ENCODE assay signal across 27 mouse cellular contexts in genomic region chr9:66894421-66894820, GRCm38 (mm10). TPM values are rescaled to one million over a fixed set of nuclear protein-coding genes. Genes with fewer than 3 reads are reported as not detected.
DNase-seq lines count a peak whose midpoint lies in the region; ATAC-seq and TF ChIP-seq lines count a peak whose summit lies in the region.
"Had no signal": no experiment of that assay in that cellular context is flagged by ENCODE, and none has a peak within 500 bp of the region (broad histone marks: within the 10 kb centered on the region; RNA-seq: fewer than 3 reads in every experiment).

No protein-coding gene starts in this region.

- no peak for DNase-seq in gastrocnemius, adult 2 months
- no peak for DNase-seq in gastrocnemius, postnatal 4 days (ENCODE audit: low spot score in 2 of 2)
- peak; percentile 60 for DNase-seq in midbrain, embryonic 11.5 days (ENCODE audit: low spot score, missing footprints)
- DNase-seq in right cerebral cortex, adult 18-20 months = no peak
- DNase-seq: adrenal gland, postnatal 10 days; cerebellum, adult 18-20 months; cerebellum, postnatal 10 days; forebrain, postnatal 0 days; kidney, adult 2 months; kidney, postnatal 36 days; lung, adult 2 months; retina, postnatal 1 day; thymus, postnatal 4 days had no signal

- no peak overlapping the region for H3K4me2 ChIP-seq in midbrain, embryonic 11.5 days
- H3K4me2 ChIP-seq in midbrain, embryonic 15.5 days = no peak overlapping the region
- peak overlapping the region; percentile 64 for H3K4me2 ChIP-seq in liver, embryonic 15.5 days
- H3K4me2 ChIP-seq: embryonic facial prominence, embryonic 13.5 days; forebrain, embryonic 12.5 days; hindbrain, embryonic 12.5 days; intestine, embryonic 15.5 days; limb, embryonic 13.5 days; midbrain, embryonic 13.5 days; neural tube, embryonic 15.5 days had no signal

- no peaks in the 10 kb centered on the region for H3K4me1 ChIP-seq in midbrain, embryonic 11.5 days (ENCODE audit: control insufficient read depth, insufficient read depth, low read length)
- no peaks in the 10 kb centered on the region for H3K4me1 ChIP-seq in midbrain, embryonic 15.5 days
- H3K4me1 ChIP-seq in liver, embryonic 15.5 days (replicated peaks) = peaks cover 72% of the 10 kb centered on the region

- ATAC-seq in midbrain, embryonic 11.5 days (ENCODE audit: low FRiP score) = no peak
- no peak for ATAC-seq in midbrain, embryonic 15.5 days (replicated peaks)
- ATAC-seq in liver, embryonic 15.5 days (ENCODE audit: insufficient read depth) = no peak
- ATAC-seq in frontal cortex, adult (ENCODE audit: low TSS enrichment) = no peak
- ATAC-seq: forebrain, postnatal 0 days; hindbrain, postnatal 0 days; intestine, embryonic 15.5 days; midbrain, embryonic 13.5 days; Patski had no signal

- TF ChIP-seq CTCF in gastrocnemius, adult 2 months (IDR thresholded peaks at IDR 0.05) = no peak

- no peaks in the 10 kb centered on the region for H3K27me3 ChIP-seq in midbrain, embryonic 11.5 days (ENCODE audit: control insufficient read depth, insufficient read depth, low read length)
- H3K27me3 ChIP-seq in midbrain, embryonic 15.5 days (replicated peaks) = no peaks in the 10 kb centered on the region
- no peaks in the 10 kb centered on the region for H3K27me3 ChIP-seq in liver, embryonic 15.5 days
- H3K27me3 ChIP-seq: embryonic facial prominence, embryonic 13.5 days; forebrain, embryonic 12.5 days; hindbrain, embryonic 12.5 days; intestine, embryonic 15.5 days; limb, embryonic 13.5 days; midbrain, embryonic 13.5 days; neural tube, embryonic 15.5 days; Patski had no signal

- peak overlapping the region; percentile 53; the same call in 1 of the 2 replicates for H3K27ac ChIP-seq in gastrocnemius, adult 2 months
- no peak overlapping the region for H3K27ac ChIP-seq in midbrain, embryonic 11.5 days (ENCODE audit: low read depth, low read length)
- no peak overlapping the region for H3K27ac ChIP-seq in midbrain, embryonic 15.5 days
- peak overlapping the region; percentile 93 for H3K27ac ChIP-seq in liver, embryonic 15.5 days (replicated peaks)
- H3K27ac ChIP-seq: embryonic facial prominence, embryonic 13.5 days; forebrain, embryonic 12.5 days; hindbrain, embryonic 12.5 days; hindbrain, postnatal 0 days; intestine, embryonic 15.5 days; layer of hippocampus, adult 2 months; limb, embryonic 13.5 days; midbrain, embryonic 13.5 days; neural tube, embryonic 15.5 days had no signal

- no peak overlapping the region for H3K4me3 ChIP-seq in gastrocnemius, adult 2 months
- H3K4me3 ChIP-seq in midbrain, embryonic 11.5 days (ENCODE audit: low read depth, low read length) = no peak overlapping the region
- H3K4me3 ChIP-seq in midbrain, embryonic 15.5 days = no peak overlapping the region
- peak overlapping the region; percentile 31; the same call in 1 of the 2 replicates for H3K4me3 ChIP-seq in liver, embryonic 15.5 days (replicated peaks)
- H3K4me3 ChIP-seq: embryonic facial prominence, embryonic 13.5 days; forebrain, embryonic 12.5 days; hindbrain, embryonic 12.5 days; intestine, embryonic 15.5 days; layer of hippocampus, adult 2 months; limb, embryonic 13.5 days; midbrain, embryonic 13.5 days; neural tube, embryonic 15.5 days had no signal

- no peaks in the 10 kb centered on the region for H3K9me3 ChIP-seq in midbrain, embryonic 11.5 days (ENCODE audit: control insufficient read depth, low read length)
- no peaks in the 10 kb centered on the region for H3K9me3 ChIP-seq in midbrain, embryonic 15.5 days
- H3K9me3 ChIP-seq in liver, embryonic 15.5 days (replicated peaks) = no peaks in the 10 kb centered on the region
- H3K9me3 ChIP-seq: embryonic facial prominence, embryonic 13.5 days; forebrain, embryonic 12.5 days; G1E; hindbrain, embryonic 12.5 days; intestine, embryonic 15.5 days; limb, embryonic 13.5 days; midbrain, embryonic 13.5 days; neural tube, embryonic 15.5 days had no signal

- intact Hi-C loops in gastrocnemius, adult 2 months (cut with DNase I) = no loop called here

- WGBS in midbrain, embryonic 11.5 days = 88% methylated on average over 1 of the region's 1 CpGs
- WGBS in midbrain, embryonic 15.5 days = 96% methylated on average over 1 of the region's 1 CpGs
- 35% methylated on average over 1 of the region's 1 CpGs for WGBS in liver, embryonic 15.5 days (ENCODE audit: insufficient replicate concordance)

- no peaks in the 10 kb centered on the region for H3K36me3 ChIP-seq in midbrain, embryonic 11.5 days (ENCODE audit: control insufficient read depth, insufficient read depth, low read length)
- H3K36me3 ChIP-seq in midbrain, embryonic 15.5 days (replicated peaks) = no peaks in the 10 kb centered on the region
- no peaks in the 10 kb centered on the region for H3K36me3 ChIP-seq in liver, embryonic 15.5 days (replicated peaks)
- H3K36me3 ChIP-seq: embryonic facial prominence, embryonic 13.5 days; forebrain, embryonic 12.5 days; hindbrain, embryonic 12.5 days; intestine, embryonic 15.5 days; limb, embryonic 13.5 days; midbrain, embryonic 13.5 days; neural tube, embryonic 15.5 days had no signal

- no peak overlapping the region for H3K9ac ChIP-seq in midbrain, embryonic 11.5 days (ENCODE audit: low read length)
- no peak overlapping the region for H3K9ac ChIP-seq in midbrain, embryonic 15.5 days
- no peak overlapping the region for H3K9ac ChIP-seq in liver, embryonic 15.5 days
- H3K9ac ChIP-seq: embryonic facial prominence, embryonic 13.5 days; forebrain, embryonic 12.5 days; forebrain, postnatal 0 days; hindbrain, embryonic 12.5 days; intestine, embryonic 15.5 days; limb, embryonic 13.5 days; midbrain, embryonic 13.5 days; neural tube, embryonic 15.5 days had no signal

RNA-seq across cellular contexts. Expression of gene Rab8b, which starts 25.1 kb away (rescaled TPM):
- 1 to 10 TPM; 5.9 to 9.7 TPM for total RNA-seq in gastrocnemius, adult 2 months (2021)
- 10 to 100 TPM; 20.3 to 20.6 TPM for total RNA-seq in gastrocnemius, postnatal 4 days (2021)
- 29.5 and 37.1 TPM in 2 replicates for polyA plus RNA-seq in midbrain, embryonic 11.5 days (2014; fragmentation: Nextera tagmentation; extraction: Ambion mirVana)
- polyA plus RNA-seq in midbrain, embryonic 15.5 days (2015; fragmentation: Nextera tagmentation; extraction: Ambion mirVana) = 28.5 and 29.0 TPM in 2 replicates
- polyA plus RNA-seq in liver, embryonic 15.5 days (2015; fragmentation: Nextera tagmentation; extraction: Ambion mirVana) = 28.9 and 29.2 TPM in 2 replicates

RNA-seq across cellular contexts. Expression of gene Rps27l, which starts 51.5 kb away (rescaled TPM):
- 100 to 1,000 TPM; 191 to 213 TPM for total RNA-seq in gastrocnemius, adult 2 months (2021)
- total RNA-seq in gastrocnemius, postnatal 4 days (2021) = 100 to 1,000 TPM; 185 to 210 TPM
- 612 and 702 TPM in 2 replicates for polyA plus RNA-seq in midbrain, embryonic 11.5 days (2014; fragmentation: Nextera tagmentation; extraction: Ambion mirVana)
- 179 and 197 TPM in 2 replicates for polyA plus RNA-seq in midbrain, embryonic 15.5 days (2015; fragmentation: Nextera tagmentation; extraction: Ambion mirVana)
- polyA plus RNA-seq in liver, embryonic 15.5 days (2015; fragmentation: Nextera tagmentation; extraction: Ambion mirVana) = 368 and 453 TPM in 2 replicates

RNA-seq across cellular contexts. Expression of gene Aph1c, which starts 59.9 kb away (rescaled TPM):
- under 1 TPM; 0.31 to 0.51 TPM for total RNA-seq in gastrocnemius, adult 2 months (2021)
- under 1 TPM; 0.80 to 0.98 TPM for total RNA-seq in gastrocnemius, postnatal 4 days (2021)
- 1.5 and 1.7 TPM in 2 replicates for polyA plus RNA-seq in midbrain, embryonic 11.5 days (2014; fragmentation: Nextera tagmentation; extraction: Ambion mirVana)
- 2.6 and 3.2 TPM in 2 replicates for polyA plus RNA-seq in midbrain, embryonic 15.5 days (2015; fragmentation: Nextera tagmentation; extraction: Ambion mirVana)
- 3.4 and 3.5 TPM in 2 replicates for polyA plus RNA-seq in liver, embryonic 15.5 days (2015; fragmentation: Nextera tagmentation; extraction: Ambion mirVana)
- polyA plus RNA-seq: G1E had no signal

Comparison
In these comparisons a context has a peak if more than half of its experiments do, and no peak if none do; other contexts are left out.
1. H3K27ac ChIP-seq: peak in gastrocnemius, adult 2 months (single experiment) and liver, embryonic 15.5 days (single experiment); none in midbrain, embryonic 11.5 days (single experiment) and midbrain, embryonic 15.5 days (single experiment).